Mouse (Mus musculus) midbrain, embryonic 14.5 days (tissue): ENCODE measurements at regions not wholly inside any gene's neighbourhood (a gene's known extent, or its start where the extent isn't known, plus 50 kb on each side); places are given as distances from the start of the nearest gene placed in this dataset.

Source experiments
- ATAC-seq: fragments of 200-750 bp; cut with Nextera tagmentation; 2 replicates; pipeline ENCODE4 v1.8.0; 2017; ENCODE audit warnings: moderate number of reproducible peaks, moderate library complexity; ENCODE audit not compliant: low FRiP score, low TSS enrichment
- DNase-seq: peaks from one replicate; pipeline ENCODE4 v3.0.0-alpha.2; 2015
- H3K27ac ChIP-seq: fragments of 300-500 bp; sonication (generic); replicated peaks from 2 replicates; pipeline ENCODE4 v1.5.1; 2014; ENCODE audit warnings: mild to moderate bottlenecking, low read depth, low read length, moderate library complexity
- H3K27me3 ChIP-seq: fragments of 300-500 bp; sonication (generic); 2 replicates; pipeline ENCODE4 v1.6.1; 2014; ENCODE audit warnings: low read length, control low read depth, mixed read lengths; ENCODE audit not compliant: control insufficient read depth, insufficient read depth
- H3K36me3 ChIP-seq: fragments of 300-500 bp; sonication (generic); 2 replicates; pipeline ENCODE4 v1.6.1; 2014; ENCODE audit warnings: low read length, control low read depth; ENCODE audit not compliant: control insufficient read depth, insufficient read depth
- H3K4me1 ChIP-seq: fragments of 300-500 bp; sonication (generic); 2 replicates; pipeline ENCODE4 v1.6.1; 2014; ENCODE audit warnings: mild to moderate bottlenecking, antibody characterized with exemption, low read length, control low read depth; ENCODE audit not compliant: control insufficient read depth, insufficient read depth
- H3K4me2 ChIP-seq: fragments of 300-500 bp; sonication (generic); 2 replicates; pipeline ENCODE4 v1.6.1; 2014; ENCODE audit warnings: mild to moderate bottlenecking, low read length, moderate library complexity
- H3K4me3 ChIP-seq: fragments of 300-500 bp; sonication (generic); replicated peaks from 2 replicates; pipeline ENCODE4 v1.5.1; 2014; ENCODE audit warnings: low read depth, low read length
- H3K9ac ChIP-seq: fragments of 300-500 bp; sonication (generic); replicated peaks from 2 replicates; pipeline ENCODE4 v1.6.1; 2014; ENCODE audit warnings: mild to moderate bottlenecking, low read length, moderate library complexity
- H3K9me3 ChIP-seq: fragments of 300-500 bp; sonication (generic); 2 replicates; pipeline ENCODE4 v1.6.1; 2016; ENCODE audit warnings: low read length, control low read depth, mixed read lengths; ENCODE audit not compliant: control insufficient read depth
- WGBS: fragments of 180-500 bp; shearing (Covaris S2); extraction: QIAGEN DNeasy Blood & Tissue Kit; methylation state at CpG from one replicate; pipeline ENCODE4 v1.1.7; 2014; 5-methylcytosine and 5-hydroxymethylcytosine counted together

GRCm38 (mm10) chr16:77537351-77537750 lies 64.5 kb downstream of the Gm11146 start:
- H3K36me3 ChIP-seq, result no peaks in the 10 kb centered on the region
- H3K4me1 ChIP-seq, result peaks cover 18% of the 10 kb centered on the region
- H3K4me2 ChIP-seq, result peak overlapping the region; percentile 56
- peak; percentile 55 for DNase-seq
- peak overlapping the region; percentile 67 for H3K9ac ChIP-seq
- H3K9me3 ChIP-seq, result no peaks in the 10 kb centered on the region
- H3K27me3 ChIP-seq, result no peaks in the 10 kb centered on the region
- H3K27ac ChIP-seq, result peak overlapping the region; percentile 97
- peak overlapping the region; percentile 30 for H3K4me3 ChIP-seq
- 66% methylated on average over 4 of the region's 4 CpGs for WGBS
- peak; percentile 55 for ATAC-seq

- WGBS, result 6% methylated on average over 10 of the region's 10 CpGs
- ATAC-seq (peak; percentile 88), DNase-seq (peak; percentile 87)
- no peaks in the 10 kb centered on the region for H3K9me3 ChIP-seq
- H3K27ac ChIP-seq, result peak overlapping the region; percentile 97
- no peaks in the 10 kb centered on the region for H3K36me3 ChIP-seq
- peaks cover 18% of the 10 kb centered on the region for H3K4me1 ChIP-seq
- H3K4me2 ChIP-seq, result peak overlapping the region; percentile 56
- H3K27me3 ChIP-seq, result no peaks in the 10 kb centered on the region
- H3K4me3 ChIP-seq, result peak overlapping the region; percentile 30
- peak overlapping the region; percentile 67 for H3K9ac ChIP-seq
Measured at GRCm38 (mm10) chr16:77536746-77537145, 65.1 kb downstream of the Gm11146 start.

GRCm38 (mm10) chr16:77536314-77536713 lies 65.6 kb downstream of the Gm11146 start:
- Histone ChIP-seq H3K4me2 (peak overlapping the region; percentile 56), H3K4me1 (peaks cover 18% of the 10 kb centered on the region), H3K36me3 (no peaks in the 10 kb centered on the region), H3K27me3 (no peaks in the 10 kb centered on the region), H3K27ac (peak overlapping the region; percentile 97), H3K9ac (peak overlapping the region; percentile 67), H3K4me3 (peak overlapping the region; percentile 30), H3K9me3 (no peaks in the 10 kb centered on the region)
- 9% methylated on average over 6 of the region's 6 CpGs for WGBS
- ATAC-seq (peak; percentile 73), DNase-seq (peak; percentile 79)

- ATAC-seq (no peak), DNase-seq (peak; percentile 82)
- Histone ChIP-seq H3K9me3 (peaks cover 6% of the 10 kb centered on the region; the same call in 1 of the 2 replicates), H3K9ac (no peak overlapping the region), H3K4me1 (peaks cover 18% of the 10 kb centered on the region), H3K27ac (peak overlapping the region; percentile 77), H3K36me3 (no peaks in the 10 kb centered on the region), H3K4me2 (no peak overlapping the region), H3K27me3 (no peaks in the 10 kb centered on the region), H3K4me3 (no peak overlapping the region)
- whole genome bisulfite sequencing, result 89% methylated on average over 3 of the region's 3 CpGs
Measured at GRCm38 (mm10) chr16:77535021-77535420, 66.9 kb downstream of the Gm11146 start.

GRCm38 (mm10) chr16:77531596-77531995 lies 70.3 kb downstream of the Gm11146 start:
- Histone ChIP-seq H3K4me2 (no peak overlapping the region), H3K4me1 (0 out of 2 replicates have a peak, but pooled peaks cover 4% of the 10 kb centered on the region), H3K9me3 (peaks cover 6% of the 10 kb centered on the region; the same call in 1 of the 2 replicates), H3K4me3 (no peak overlapping the region), H3K27ac (peak overlapping the region; percentile 60), H3K27me3 (no peaks in the 10 kb centered on the region), H3K36me3 (0 out of 2 replicates have a peak, but pooled peaks cover 3% of the 10 kb centered on the region), H3K9ac (no peak overlapping the region)
- ATAC-seq (no peak), DNase-seq (peak; percentile 61)
- 44% methylated on average over 10 of the region's 10 CpGs for WGBS

GRCm38 (mm10) chr16:77527951-77528350 lies 73.9 kb downstream of the Gm11146 start:
- Histone ChIP-seq H3K36me3 (0 out of 2 replicates have a peak, but pooled peaks cover 3% of the 10 kb centered on the region), H3K9me3 (peaks cover 6% of the 10 kb centered on the region; the same call in 1 of the 2 replicates), H3K9ac (no peak overlapping the region), H3K4me3 (no peak overlapping the region), H3K27me3 (no peaks in the 10 kb centered on the region), H3K27ac (no peak overlapping the region), H3K4me2 (no peak overlapping the region), H3K4me1 (no peaks in the 10 kb centered on the region)
- DNase-seq, result no peak
- no peak for ATAC-seq
- 90% methylated on average over 1 of the region's 1 CpGs for WGBS

GRCm38 (mm10) chr16:77514606-77515005 lies 87.3 kb downstream of the Gm11146 start:
- Histone ChIP-seq H3K9me3 (no peaks in the 10 kb centered on the region), H3K27ac (peak overlapping the region; percentile 28; the same call in 1 of the 2 replicates), H3K4me3 (no peak overlapping the region), H3K27me3 (no peaks in the 10 kb centered on the region), H3K9ac (no peak overlapping the region), H3K4me1 (0 out of 2 replicates have a peak, but pooled peaks cover 3% of the 10 kb centered on the region), H3K4me2 (no peak overlapping the region), H3K36me3 (no peaks in the 10 kb centered on the region)
- WGBS, result 28% methylated on average over 3 of the region's 3 CpGs
- ATAC-seq (peak; percentile 53; the same call in 1 of the 2 replicates), DNase-seq (peak; percentile 39)

GRCm38 (mm10) chr16:77503556-77503955 lies 98.3 kb downstream of the Gm11146 start:
- peak; percentile 44; the same call in 1 of the 2 replicates for ATAC-seq
- no peak overlapping the region for H3K9ac ChIP-seq
- no peaks in the 10 kb centered on the region for H3K27me3 ChIP-seq
- H3K36me3 ChIP-seq, result 0 out of 2 replicates have a peak, but pooled peaks cover 3% of the 10 kb centered on the region
- 21% methylated on average over 5 of the region's 5 CpGs for WGBS
- H3K9me3 ChIP-seq, result no peaks in the 10 kb centered on the region
- peak overlapping the region; percentile 23; the same call in 1 of the 2 replicates for H3K4me3 ChIP-seq
- DNase-seq, result peak; percentile 58
- H3K4me2 ChIP-seq, result peak overlapping the region; percentile 41
- H3K27ac ChIP-seq, result 0 out of 2 replicates have a peak overlapping the region, but pooled peaks have one; percentile 20
- H3K4me1 ChIP-seq, result peaks cover 11% of the 10 kb centered on the region; the same call in 1 of the 2 replicates

GRCm38 (mm10) chr16:77502916-77503315 lies 99.0 kb downstream of the Gm11146 start:
- 46% methylated on average over 5 of the region's 5 CpGs for WGBS
- H3K9ac ChIP-seq, result no peak overlapping the region
- H3K36me3 ChIP-seq, result 0 out of 2 replicates have a peak, but pooled peaks cover 3% of the 10 kb centered on the region
- DNase-seq, result peak; percentile 21
- peak overlapping the region; percentile 41 for H3K4me2 ChIP-seq
- ATAC-seq, result no peak
- H3K4me3 ChIP-seq, result peak overlapping the region; percentile 23
- peaks cover 11% of the 10 kb centered on the region; the same call in 1 of the 2 replicates for H3K4me1 ChIP-seq
- no peaks in the 10 kb centered on the region for H3K27me3 ChIP-seq
- no peak overlapping the region for H3K27ac ChIP-seq
- H3K9me3 ChIP-seq, result no peaks in the 10 kb centered on the region
